Mouse (Mus musculus) cerebral cortex, adult 2 months (tissue): ENCODE results near the gene Gm28374.

ENCODE experiments used
- WGBS: fragments of 180-500 bp; shearing (Covaris S2); methylation state at CpG from one replicate; pipeline ENCODE4 v1.1.7; 2018; 5-methylcytosine and 5-hydroxymethylcytosine counted together

Gene Gm28374

DNA sequence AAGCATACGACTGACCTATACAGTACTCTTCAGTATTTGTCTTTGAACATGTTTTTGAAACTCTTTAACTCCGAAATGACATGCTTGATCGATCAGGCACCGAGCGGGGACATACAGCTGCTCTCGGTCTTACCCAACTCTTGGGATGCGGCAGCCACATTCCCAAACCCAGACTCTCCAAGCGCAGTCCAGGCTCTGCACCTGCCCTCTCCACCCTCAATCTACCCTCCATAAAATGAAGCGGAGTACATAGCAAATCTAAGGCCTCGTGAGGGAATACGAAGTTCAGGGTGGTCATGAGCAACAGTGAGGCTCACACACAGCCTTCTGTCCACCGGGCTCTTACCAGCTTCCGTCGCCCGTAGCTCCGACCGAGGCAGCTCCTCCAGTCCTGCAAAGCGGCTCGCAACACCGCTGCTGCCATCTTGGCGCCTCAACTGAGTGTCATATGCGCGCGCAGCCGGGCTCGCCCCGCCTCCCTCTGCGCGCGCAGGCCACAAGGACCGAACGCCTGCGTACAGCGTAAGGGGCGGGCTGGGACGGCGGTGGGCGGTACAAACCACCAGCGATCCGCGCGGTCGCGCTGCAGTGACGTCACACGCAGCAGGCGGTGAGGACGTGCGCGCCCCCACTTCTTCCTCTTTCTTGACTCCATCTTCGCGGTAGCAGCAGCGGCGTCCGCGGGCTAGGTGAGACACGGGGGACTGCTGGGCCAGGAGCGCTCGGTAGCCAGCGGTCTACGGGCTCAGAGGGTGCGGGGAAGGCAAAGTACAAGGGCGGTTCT, 24.6 kb downstream of the Gm28374 start, which contains the start of the genes Mrpl49 and Fau:
Gene Mrpl49 (minus strand): TSS at position 473 of the 784 bp plus-strand sequence.
Gene Fau (plus strand): TSS at position 532 of the 784 bp plus-strand sequence.
- under 1% methylated on average over 63 of the region's 63 CpGs for WGBS

DNA sequence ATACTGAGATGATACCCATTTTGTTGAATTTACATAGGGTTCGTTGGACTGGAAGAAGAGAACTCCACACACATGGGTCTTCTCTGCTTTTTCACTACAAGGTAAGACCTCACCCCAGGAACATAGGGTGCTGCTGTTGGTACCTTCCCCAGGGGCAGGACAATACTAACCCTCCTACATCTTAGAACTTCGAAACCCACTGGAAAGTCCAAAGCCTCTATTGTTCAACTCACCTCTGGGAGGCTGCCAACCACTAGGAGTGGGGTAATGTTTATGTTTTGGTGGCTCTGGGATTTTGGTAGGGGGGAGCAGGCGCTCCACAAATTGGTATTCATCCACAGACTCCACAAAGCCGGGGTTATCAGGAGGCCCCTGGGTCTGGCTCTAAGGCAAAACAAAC, 25.4 kb downstream of the Gm28374 start:
- 32% methylated on average over 4 of the region's 4 CpGs for WGBS

DNA sequence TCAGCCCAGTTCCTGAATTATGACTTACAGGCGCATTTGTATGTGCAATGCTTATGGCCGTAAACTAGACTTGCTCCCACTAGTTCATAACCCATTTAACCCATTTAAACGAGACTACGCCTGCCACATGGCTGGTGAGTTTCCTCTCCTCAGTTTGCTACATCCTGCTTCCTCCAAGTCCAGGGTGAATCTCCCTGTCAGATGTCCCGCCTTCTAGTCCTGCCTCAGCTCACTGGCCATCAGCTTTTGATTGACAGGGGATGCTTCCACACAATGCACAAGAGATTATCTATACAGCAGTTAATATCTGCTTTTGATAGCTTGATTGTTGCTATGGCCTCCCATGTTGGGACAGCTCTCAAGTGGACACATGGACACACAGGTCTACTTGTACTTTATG, 27.8 kb downstream of the Gm28374 start:
- WGBS = 75% methylated on average over 5 of the region's 5 CpGs

DNA sequence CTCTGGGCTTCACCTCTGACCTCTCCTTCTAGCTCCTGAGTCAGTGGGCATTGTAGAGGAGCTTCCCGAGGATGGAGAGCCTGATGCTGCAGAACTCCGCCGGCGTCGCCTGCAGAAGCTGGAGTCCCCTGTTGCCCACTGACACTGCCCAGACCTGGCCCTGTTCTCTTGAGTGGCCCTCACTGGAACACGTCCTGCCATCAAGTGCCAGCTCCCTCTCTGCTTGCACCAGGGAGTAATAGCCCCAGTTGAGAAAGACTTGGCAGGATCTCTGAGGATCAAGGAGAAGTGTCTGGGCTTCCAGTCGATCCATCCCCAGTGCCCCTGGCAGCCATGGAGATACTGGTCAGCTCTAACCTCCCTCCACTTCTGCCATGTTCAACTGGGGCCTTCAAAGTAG, 29.5 kb downstream of the Gm28374 start:
- WGBS = 81% methylated on average over 7 of the region's 7 CpGs

DNA sequence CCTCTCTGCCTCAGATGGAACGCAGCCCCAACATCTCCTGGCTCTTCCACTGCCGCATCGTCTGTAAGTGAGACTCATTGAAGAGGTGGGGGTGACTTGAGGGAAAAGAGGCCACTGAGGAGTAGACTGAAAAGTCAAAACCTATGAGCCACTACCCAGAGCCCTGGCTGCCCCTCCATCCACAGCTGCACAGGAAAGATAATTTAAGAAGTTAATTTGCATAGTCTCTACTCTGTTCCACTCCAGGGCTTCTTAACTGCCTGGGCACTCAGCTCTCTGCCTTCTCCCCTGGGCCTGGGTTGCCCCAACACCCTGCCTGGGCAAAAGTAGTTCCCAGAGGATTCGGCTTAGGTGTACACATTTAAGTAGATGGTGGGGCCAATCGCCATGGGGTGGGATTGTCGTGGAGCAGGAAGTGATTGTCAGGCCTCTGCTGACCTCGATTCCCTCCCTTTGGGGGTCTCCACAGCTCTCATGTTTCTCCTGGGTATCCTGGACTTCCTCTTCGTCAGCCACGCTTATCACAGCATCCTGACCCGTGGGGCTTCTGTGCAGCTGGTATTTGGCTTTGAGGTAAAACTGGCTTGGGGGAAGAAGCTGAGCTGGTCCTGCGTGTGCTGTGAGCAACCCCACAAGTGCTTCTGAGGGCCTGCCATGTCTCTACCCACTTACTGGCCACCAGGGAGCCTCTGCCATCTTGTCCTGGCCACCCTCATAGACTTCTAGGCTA, 33.2 kb downstream of the Gm28374 start:
- WGBS = 84% methylated on average over 11 of the region's 11 CpGs

DNA sequence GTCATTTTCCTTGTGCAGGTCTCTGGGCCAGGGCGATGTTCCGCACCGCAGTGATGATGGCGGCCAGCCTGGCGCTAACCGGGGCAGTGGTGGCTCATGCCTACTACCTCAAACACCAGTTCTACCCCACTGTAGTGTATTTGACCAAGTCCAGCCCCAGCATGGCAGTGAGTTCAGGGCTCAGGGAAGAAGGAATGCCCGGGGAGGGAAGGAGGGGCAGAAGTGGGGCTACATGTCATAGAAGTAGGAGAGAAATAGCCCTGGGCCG, 34.2 kb downstream of the Gm28374 start:
- 84% methylated on average over 8 of the region's 8 CpGs for WGBS

DNA sequence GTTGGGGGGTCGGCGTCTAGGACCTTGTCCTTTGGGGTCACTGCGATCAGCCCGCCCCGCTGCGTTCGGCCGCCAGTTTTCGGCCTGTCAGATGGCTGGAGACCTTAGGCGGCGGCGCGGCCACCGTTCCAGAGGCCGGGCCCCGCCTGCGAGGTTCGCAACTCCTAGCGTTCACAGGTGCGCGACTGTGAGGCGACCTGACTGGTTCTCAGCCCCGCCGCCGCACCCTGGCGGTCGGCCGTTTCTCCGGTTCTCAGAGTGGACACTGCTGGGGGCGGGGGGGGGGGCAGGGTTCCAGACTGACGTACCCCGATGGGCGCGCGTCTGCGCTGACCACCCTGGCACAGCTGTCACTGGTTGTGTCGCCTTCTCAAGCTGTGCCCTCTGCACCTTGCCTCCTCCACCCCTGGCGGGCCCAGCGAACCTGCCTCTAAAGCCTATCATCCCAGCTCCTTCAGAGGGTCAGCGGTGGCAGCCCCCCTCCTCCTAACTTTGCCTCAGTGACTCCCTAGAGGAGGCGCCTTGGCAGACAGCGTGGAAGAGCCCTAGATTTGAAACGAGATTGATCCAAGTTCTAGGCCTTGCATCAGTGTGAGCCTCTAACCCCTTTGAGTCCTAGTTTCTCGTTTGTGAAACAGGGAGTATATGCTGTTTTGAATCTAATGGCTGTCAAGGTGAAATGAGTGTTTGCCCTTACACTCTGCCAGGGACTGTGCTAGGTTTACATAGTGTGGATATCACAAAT, 34.7 kb downstream of the Gm28374 start:
- under 1% methylated on average over 44 of the region's 44 CpGs for WGBS

DNA sequence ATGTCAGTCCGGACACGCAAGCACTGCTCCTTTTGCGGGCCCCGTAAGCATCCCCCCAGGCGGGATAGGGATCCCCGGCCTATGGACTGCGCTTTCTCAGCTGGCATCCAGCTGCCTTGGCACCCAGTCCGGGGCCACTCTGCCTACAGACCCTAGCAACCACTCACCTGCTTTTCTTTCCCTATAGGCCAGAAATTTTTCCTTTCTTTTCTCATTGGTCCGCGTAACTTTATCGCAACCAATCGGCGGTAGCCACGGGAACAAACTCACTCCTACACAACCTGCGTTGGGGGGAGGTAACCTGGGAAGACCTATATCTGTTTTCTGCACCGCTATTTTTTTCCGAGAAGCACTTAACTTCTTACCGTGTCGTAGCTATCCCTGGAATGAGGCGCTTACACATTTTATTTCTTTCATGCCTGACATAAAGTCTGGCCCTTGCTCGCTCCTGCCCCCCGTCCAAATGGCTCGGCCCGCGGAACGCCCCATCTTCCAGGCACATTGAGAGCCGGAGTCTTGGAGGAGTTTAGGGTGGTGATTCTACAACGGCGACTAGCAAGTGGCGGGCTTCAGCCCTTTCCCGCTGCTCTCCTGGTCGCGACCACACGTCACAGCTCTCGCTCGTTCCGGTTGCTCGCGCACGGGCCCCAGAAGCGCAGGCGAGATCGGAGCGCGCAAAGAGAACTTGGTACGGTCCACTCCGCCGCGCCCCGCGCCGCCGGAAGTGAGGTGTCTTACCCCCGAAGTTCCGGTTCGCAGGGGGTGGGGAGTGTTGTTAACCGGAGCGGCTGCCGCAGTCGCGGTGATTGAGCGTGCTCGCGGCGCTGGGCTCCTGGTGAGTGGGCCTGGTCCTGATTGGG, 35.5 kb downstream of the Gm28374 start, which contains the start of gene Syvn1:
Gene Syvn1 (plus strand): TSS at position 283 of the 860 bp plus-strand sequence.
- under 1% methylated on average over 65 of the region's 65 CpGs for WGBS

DNA sequence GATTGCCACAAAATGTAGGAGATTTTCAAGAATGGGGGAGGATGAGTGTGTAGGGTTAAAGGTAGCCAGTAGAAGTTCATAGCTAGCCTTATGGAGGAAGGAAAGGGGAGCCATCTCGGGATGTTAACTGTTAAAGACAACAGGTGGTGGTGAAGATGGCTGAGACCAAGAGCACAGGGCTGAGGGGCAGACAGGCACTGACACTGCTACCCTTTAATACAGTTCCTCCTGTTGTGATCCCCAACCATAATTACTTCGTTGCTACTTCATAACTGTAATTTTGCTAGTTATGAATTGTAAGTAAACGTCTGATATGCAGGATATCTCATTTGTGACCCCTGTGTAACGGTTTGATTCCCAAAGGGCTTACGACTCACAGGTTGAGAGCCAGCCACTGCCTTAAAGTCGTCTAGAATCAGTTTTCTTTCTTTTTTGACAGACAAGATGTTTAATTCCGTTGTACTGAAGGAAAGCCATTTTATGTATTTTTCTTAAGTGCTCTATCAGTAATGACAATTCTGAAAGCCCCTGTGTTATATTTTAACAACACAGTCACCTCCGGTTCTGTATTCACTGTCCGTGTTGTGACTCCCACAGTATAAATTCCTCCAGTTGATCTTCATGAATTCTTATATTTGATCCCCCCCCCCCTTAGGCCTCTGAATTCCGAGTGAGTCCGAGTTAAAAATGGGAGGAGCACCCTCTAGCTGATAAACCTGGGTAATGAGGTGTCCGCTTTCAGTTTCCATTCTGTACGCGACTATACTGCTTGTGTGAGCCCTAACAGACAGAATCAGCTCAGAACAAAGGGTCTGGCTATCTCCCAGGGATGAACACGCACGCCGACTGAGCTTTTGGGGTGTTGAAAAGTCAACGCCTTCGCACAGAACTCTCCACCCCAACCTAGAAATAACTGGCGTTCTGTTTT, 36.4 kb downstream of the Gm28374 start:
- 11% methylated on average over 20 of the region's 20 CpGs for WGBS

DNA sequence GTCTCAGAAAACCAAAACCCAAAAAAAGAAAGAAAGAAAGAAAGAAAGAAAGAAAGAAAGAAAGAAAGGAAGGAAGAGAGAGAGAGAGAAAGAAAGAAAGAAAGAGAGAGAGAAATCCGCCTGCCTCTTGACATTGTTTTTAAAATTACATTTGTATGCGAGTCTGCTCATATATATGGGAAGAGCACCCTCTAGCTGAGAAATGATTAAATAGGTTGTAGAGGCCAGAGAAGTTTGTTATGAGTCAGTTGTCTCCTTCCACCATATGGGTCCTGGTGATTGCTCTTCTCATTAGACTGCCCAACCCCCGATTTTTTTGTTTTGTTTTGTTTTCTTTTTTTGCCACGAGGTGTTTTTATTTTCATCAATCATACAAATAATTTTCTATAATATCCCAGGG, 38.0 kb downstream of the Gm28374 start:
- WGBS = 49% methylated on average over 4 of the region's 4 CpGs

DNA sequence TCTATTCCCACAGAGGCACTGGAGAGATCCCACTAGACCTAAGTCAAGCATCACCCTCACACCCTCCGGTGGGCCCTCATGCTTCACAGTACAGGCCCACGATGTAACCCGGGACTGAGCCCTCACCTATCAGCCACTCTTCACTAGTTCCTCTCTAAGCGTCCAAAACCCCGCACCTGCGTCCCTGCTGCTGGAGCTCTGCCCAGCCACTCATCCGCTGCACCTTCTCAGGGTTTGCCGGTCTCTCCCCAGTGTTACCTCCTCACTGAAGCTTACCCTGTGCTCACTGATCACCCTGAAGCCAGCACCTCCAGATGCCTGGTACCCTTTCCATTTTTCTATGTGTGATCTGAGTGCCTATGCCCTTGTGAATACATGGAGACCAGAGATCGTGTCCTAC, 39.8 kb downstream of the Gm28374 start:
- WGBS = 80% methylated on average over 9 of the region's 9 CpGs

DNA sequence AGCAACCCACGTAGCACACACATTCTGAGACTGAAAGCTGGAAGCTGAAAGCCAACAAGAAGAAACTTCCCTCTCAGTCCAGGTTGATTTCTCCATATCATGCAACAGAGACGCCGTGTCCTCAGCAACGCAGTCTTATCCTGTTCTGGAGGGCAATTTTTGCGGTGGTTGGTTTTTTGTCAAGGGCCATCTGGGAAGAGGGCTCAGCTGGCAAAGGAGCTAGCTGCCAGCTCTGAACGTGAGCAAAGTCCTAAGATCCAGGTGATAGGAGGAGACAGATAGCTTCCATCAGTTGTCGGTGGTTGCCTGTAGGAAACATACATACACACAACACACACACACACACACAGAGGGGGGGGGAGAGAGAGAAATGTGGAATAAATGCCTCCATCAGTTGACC, 43.7 kb downstream of the Gm28374 start:
- WGBS = 66% methylated on average over 7 of the region's 7 CpGs

DNA sequence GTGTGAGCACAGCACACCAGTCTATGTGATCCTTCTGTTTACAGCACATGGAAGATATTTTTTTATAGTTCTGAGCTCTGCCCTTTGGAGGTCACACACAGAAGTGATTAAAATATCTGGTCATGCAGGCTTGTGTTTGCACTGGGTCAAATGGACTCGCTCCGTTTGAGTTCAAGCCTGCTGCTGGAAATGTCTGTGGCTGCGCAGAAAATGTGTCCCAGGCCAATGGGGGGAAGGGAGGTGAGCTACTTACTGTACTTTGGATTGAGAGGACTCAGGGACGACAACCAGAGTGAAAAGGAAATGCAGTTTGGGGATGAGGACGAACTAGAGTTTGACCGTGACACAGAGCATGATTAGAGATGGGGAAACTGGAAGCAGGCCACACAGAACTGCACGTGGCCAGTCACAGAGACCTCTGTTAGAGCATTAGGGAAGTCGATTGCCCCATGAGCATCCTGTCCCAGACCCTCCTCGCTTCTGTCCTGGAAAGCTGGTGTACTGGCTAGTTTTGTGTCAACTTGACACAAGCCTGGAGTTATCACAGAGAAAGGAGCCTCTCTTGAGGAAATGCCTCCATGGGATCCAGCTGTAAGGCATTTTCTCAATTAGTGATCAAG, 46.0 kb downstream of the Gm28374 start:
- WGBS = 75% methylated on average over 9 of the region's 9 CpGs

DNA sequence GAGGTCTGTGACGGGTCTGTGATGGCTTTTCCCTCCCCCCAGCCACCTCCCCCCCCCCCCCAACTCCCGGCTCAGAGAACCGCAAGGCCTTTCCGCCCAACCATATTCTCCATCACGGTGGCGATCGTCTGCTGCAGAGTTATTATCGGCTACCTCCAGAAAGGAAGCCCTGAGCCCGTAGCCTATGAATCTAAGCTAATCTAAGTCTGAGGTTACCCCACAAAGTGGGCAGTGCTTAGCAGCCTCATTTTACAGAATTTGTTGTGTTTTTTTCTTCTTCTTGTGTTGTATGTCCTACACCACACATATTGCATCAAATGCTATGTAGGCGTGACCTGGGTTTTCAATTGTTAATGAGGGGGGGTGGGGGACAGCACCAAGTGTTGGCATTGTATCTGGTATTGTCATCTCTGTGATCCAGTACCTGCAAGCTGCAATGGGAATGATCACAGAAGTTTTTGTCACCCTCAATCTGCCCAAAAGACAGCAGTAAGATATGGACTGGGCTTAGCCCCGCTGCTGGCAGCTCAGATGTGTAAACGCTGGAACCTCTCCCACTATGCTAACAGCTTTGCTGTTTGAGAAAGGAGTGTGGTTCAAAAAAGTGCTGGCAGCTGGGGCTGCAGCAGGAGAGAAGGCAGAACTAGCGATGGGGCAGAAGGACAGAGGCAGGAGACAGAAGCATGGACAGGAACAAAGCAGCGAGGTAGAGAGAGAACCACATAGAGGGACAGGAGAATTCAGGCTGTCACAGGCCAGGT, 51.4 kb downstream of the Gm28374 start:
- 71% methylated on average over 14 of the region's 14 CpGs for WGBS

DNA sequence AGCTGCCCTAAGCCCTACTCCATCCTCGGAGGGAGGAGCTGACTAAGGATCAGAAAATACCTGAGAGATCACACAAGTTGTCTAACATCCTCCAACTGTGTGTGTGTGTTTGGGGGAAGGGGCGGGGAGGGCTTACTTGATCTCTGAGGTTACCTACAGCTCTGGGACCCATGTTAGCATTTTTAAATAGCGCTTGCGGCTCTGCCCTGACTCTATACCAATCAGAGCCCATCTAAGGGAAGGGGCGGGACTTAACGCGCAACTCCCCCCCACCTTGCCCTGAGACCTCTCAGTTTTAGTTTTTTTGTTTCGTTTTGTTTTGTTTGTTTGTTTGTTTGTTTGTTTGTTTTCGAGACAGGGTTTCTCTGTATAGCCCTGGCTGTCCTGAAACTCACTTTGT, 52.6 kb downstream of the Gm28374 start:
- 77% methylated on average over 9 of the region's 9 CpGs for WGBS

DNA sequence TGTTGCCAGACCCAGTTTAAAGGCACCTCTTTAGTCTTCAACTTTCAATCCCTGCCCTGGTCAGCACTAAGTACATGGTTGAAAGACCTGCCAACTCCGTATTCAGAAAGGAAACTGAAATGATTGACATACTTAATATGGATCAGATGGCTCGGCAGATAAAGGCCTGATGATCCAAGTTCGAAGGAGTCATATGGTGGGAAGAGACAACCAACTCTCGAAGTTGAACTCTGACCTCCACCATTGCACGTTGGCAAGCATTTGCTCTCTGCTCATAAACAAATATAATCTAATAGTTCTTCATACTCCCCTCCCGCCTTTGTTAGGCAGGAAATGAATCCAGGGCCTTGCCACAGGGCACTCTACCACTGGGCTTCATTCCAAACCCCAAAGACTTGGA, 53.1 kb downstream of the Gm28374 start:
- WGBS = 83% methylated on average over 6 of the region's 6 CpGs
